Mouse (Mus musculus) forebrain, embryonic 15.5 days (tissue): ENCODE data around the gene Cep89. TPM values are rescaled to one million over a fixed set of nuclear protein-coding genes. Genes with fewer than 3 reads are reported as not detected.

ENCODE experiments used
- ATAC-seq: fragments of 200-750 bp; cut with Nextera tagmentation; replicated peaks from 2 replicates; pipeline ENCODE4 v1.8.0; 2017; ENCODE audit warnings: mild to moderate bottlenecking, moderate TSS enrichment, moderate library complexity
- H3K27ac ChIP-seq: fragments of 300-500 bp; sonication (generic); replicated peaks from 2 replicates; pipeline ENCODE4 v1.5.1; 2015; ENCODE audit warnings: mild to moderate bottlenecking, inconsistent platforms
- H3K27me3 ChIP-seq: fragments of 300-500 bp; sonication (generic); 2 replicates; pipeline ENCODE4 v1.6.1; 2015; ENCODE audit warnings: inconsistent platforms
- H3K36me3 ChIP-seq: fragments of 300-500 bp; sonication (generic); 2 replicates; pipeline ENCODE4 v1.6.1; 2015; ENCODE audit warnings: mild to moderate bottlenecking, inconsistent platforms
- H3K4me1 ChIP-seq: fragments of 300-500 bp; sonication (generic); 2 replicates; pipeline ENCODE4 v1.6.1; 2015; ENCODE audit warnings: inconsistent platforms
- H3K4me2 ChIP-seq: fragments of 300-500 bp; sonication (generic); replicated peaks from 2 replicates; pipeline ENCODE4 v1.6.1; 2015; ENCODE audit warnings: mild to moderate bottlenecking, inconsistent platforms
- H3K4me3 ChIP-seq: fragments of 300-500 bp; sonication (generic); 2 replicates; pipeline ENCODE4 v1.5.1; 2015; ENCODE audit warnings: mild to moderate bottlenecking, inconsistent platforms
- H3K9ac ChIP-seq: fragments of 300-500 bp; sonication (generic); replicated peaks from 2 replicates; pipeline ENCODE4 v1.6.1; 2015; ENCODE audit warnings: mild to moderate bottlenecking, inconsistent platforms
- H3K9me3 ChIP-seq: fragments of 300-500 bp; sonication (generic); 2 replicates; pipeline ENCODE4 v1.6.1; 2016; ENCODE audit warnings: inconsistent platforms
- WGBS: fragments of 180-500 bp; shearing (Covaris S2); methylation state at CpG from one replicate; pipeline ENCODE4 v1.1.7; 2015; ENCODE audit warnings: mixed read lengths; 5-methylcytosine and 5-hydroxymethylcytosine counted together
- polyA plus RNA-seq: library from polyadenylated mRNA; unstranded; fragments of >200 nt; fragmentation: Nextera tagmentation; extraction: Ambion mirVana; gene quantifications from 2 replicates; pipeline ENCODE4 v1.2.1, GENCODE M21; 2015

Gene Cep89
- polyA plus RNA-seq, 1 experiment from 2014 or later: 42.2 TPM

GRCm38 (mm10) chr7:35371096-35371495 lies 25.7 kb upstream of the Cep89 start:
- no peak overlapping the region for H3K27ac ChIP-seq
- ATAC-seq: no peak
- WGBS: 9% methylated on average over 14 of the region's 14 CpGs

GRCm38 (mm10) chr7:35372483-35373017 lies 24.3 kb upstream of the Cep89 start:
- Histone ChIP-seq H3K27me3 (no peaks in the 10 kb centered on the region), H3K9ac (no peak overlapping the region), H3K36me3 (no peaks in the 10 kb centered on the region), H3K9me3 (no peaks in the 10 kb centered on the region), H3K4me2 (no peak overlapping the region), H3K4me3 (no peak overlapping the region), H3K4me1 (no peaks in the 10 kb centered on the region), H3K27ac (no peak overlapping the region)
- 93% methylated on average over 14 of the region's 14 CpGs for WGBS
- ATAC-seq: no peak

More at GRCm38 (mm10) chr7:35371096-35371495, 25.7 kb upstream of the Cep89 start:
- Histone ChIP-seq H3K4me1 (no peaks in the 10 kb centered on the region), H3K4me2 (no peak overlapping the region), H3K27me3 (no peaks in the 10 kb centered on the region), H3K9ac (no peak overlapping the region), H3K36me3 (no peaks in the 10 kb centered on the region), H3K9me3 (no peaks in the 10 kb centered on the region), H3K4me3 (no peak overlapping the region)

- no peaks in the 10 kb centered on the region for H3K4me1 ChIP-seq
- no peaks in the 10 kb centered on the region for H3K36me3 ChIP-seq
- H3K4me2 ChIP-seq: no peak overlapping the region
- WGBS: 65% methylated on average over 16 of the region's 16 CpGs
- H3K9ac ChIP-seq: no peak overlapping the region
- ATAC-seq: no peak
- H3K27ac ChIP-seq: no peak overlapping the region
- H3K27me3 ChIP-seq: no peaks in the 10 kb centered on the region
- no peak overlapping the region for H3K4me3 ChIP-seq
- H3K9me3 ChIP-seq: no peaks in the 10 kb centered on the region
Measured at GRCm38 (mm10) chr7:35373146-35373989, 23.5 kb upstream of the Cep89 start.

DNA sequence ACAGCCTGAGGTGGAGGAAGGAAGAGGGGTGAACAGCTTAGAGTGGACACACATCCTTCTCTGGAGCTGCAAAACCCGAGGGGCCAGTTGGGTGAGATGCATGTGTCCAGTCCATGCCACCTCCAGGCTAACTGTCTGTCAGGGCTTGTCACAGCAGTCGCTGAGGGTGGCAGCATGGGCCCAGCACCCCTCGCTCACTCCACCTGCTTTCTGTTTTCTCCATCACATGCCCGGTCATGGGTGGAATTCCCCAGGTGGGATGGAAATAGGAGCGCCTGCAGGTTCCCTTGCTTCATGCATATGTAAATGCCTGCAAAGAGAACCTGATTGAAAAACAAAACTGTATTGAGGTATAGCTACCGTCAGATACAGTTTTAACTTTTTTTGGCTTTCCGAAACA lies 22.6 kb upstream of the Cep89 start:
- H3K4me1 ChIP-seq: no peaks in the 10 kb centered on the region
- H3K9me3 ChIP-seq: no peaks in the 10 kb centered on the region
- WGBS: 88% methylated on average over 7 of the region's 7 CpGs
- no peak overlapping the region for H3K27ac ChIP-seq
- H3K27me3 ChIP-seq: no peaks in the 10 kb centered on the region
- H3K9ac ChIP-seq: no peak overlapping the region
- H3K4me2 ChIP-seq: no peak overlapping the region
- H3K4me3 ChIP-seq: no peak overlapping the region
- ATAC-seq: no peak
- H3K36me3 ChIP-seq: no peaks in the 10 kb centered on the region

DNA sequence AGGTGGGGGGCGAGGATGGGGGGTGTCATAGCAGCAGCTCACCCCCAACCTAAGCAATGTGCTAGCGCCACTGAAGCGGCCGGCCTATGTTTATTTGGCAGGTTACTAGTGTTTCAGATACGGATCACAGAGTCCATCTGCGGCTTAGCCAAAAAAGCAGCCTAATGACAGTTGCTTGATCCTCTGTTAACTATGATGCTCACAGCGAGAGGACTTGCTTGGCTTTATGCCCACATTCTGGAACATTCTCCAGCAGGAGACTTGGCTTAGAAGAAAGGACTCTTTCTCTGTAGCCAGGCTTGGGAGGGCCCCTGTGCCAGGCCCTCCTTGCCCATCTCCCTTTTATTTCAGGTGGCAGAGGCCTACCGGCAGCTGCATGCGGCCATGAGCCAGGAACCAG lies 20.2 kb upstream of the Cep89 start:
- Histone ChIP-seq H3K9me3 (no peaks in the 10 kb centered on the region), H3K9ac (no peak overlapping the region), H3K4me3 (no peak overlapping the region), H3K4me2 (no peak overlapping the region), H3K27ac (no peak overlapping the region), H3K36me3 (no peaks in the 10 kb centered on the region), H3K27me3 (no peaks in the 10 kb centered on the region), H3K4me1 (no peaks in the 10 kb centered on the region)
- 67% methylated on average over 9 of the region's 9 CpGs for WGBS
- ATAC-seq: 0 out of 2 replicates have a peak, but pooled peaks have one; percentile 26

DNA sequence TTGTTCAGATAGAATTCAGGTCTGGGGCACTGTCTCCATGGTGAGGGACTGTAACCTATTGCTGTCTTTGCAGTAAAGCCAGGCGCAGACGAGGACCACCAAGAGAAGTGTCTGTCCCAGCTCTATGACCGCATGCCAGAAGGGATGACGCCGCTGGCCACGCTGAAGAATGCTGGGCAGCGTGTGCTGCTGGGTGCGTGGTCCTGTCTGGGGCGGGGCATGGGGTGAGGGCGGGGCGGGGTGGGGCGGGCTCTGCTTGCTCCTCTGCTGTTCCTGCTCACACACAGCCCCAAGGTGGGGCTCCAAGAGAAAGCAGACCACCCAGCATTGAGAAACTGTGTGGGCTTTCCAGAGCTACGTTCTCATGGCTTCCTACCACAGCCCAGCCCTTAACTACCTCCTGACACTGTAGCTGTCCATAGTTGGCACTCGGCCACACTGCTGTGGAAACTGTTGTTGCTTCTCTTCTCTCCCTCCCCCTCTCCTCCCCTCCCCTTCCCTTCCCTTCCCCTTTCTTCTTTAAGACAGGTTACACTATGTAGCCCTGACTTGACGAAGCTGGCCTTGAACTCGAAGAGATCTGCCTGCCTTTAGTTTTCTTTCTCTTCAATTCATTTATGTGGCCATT lies 17.2 kb upstream of the Cep89 start:
- H3K27me3 ChIP-seq: no peaks in the 10 kb centered on the region
- no peak for ATAC-seq

DNA sequence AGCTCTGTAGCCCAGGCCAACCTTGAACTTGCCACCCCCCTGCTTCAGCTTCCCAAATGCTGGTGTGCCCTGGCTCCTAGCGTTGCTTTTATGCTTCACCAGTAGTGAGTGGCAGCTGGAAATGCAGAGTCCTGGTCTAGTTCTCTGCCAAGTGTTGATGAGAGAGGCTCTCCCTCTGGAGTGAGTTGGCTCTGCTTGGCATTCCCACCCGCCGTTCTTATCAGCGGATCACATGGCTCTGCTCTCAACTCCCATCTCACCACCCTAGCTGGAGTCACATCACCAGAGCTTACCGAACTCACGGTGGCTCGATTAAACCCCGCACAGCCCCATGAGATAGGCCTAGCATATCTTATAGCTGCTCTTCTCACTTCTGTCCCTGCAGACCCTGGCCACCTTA lies 16.5 kb upstream of the Cep89 start:
- WGBS: 84% methylated on average over 8 of the region's 8 CpGs
- H3K4me1 ChIP-seq: no peaks in the 10 kb centered on the region
- no peaks in the 10 kb centered on the region for H3K9me3 ChIP-seq
- no peaks in the 10 kb centered on the region for H3K27me3 ChIP-seq
- no peaks in the 10 kb centered on the region for H3K36me3 ChIP-seq
- ATAC-seq: no peak
- no peak overlapping the region for H3K4me3 ChIP-seq
- no peak overlapping the region for H3K4me2 ChIP-seq
- no peak overlapping the region for H3K27ac ChIP-seq
- H3K9ac ChIP-seq: no peak overlapping the region

More for the DNA sequence above, 17.2 kb upstream of the Cep89 start:
- 48% methylated on average over 16 of the region's 16 CpGs for WGBS
- Histone ChIP-seq H3K27ac (no peak overlapping the region), H3K9ac (no peak overlapping the region), H3K4me2 (no peak overlapping the region), H3K4me1 (no peaks in the 10 kb centered on the region), H3K4me3 (no peak overlapping the region), H3K36me3 (no peaks in the 10 kb centered on the region), H3K9me3 (no peaks in the 10 kb centered on the region)

DNA sequence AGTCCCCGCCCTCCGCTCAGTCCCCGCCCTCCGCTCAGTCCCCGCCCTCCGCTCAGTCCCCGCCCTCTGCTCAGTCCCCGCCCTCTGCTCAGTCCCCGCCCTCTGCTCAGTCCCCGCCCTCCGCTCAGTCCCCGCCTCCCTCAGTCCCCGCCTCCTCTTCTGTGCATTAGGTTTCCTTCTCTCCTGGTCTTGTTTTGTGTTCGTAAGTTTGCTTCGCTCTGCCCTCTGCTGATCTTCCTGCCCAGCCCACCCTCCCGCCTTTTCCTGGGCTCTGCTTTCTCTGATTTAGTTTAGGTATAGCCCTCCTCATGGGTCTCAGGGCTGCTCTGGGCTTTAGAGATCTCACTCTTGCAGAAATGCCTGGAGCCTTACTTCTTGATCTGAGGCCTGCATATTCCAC lies 15.0 kb upstream of the Cep89 start:
- Histone ChIP-seq H3K36me3 (no peaks in the 10 kb centered on the region), H3K9me3 (no peaks in the 10 kb centered on the region), H3K4me1 (no peaks in the 10 kb centered on the region), H3K9ac (no peak overlapping the region), H3K4me2 (no peak overlapping the region), H3K27me3 (no peaks in the 10 kb centered on the region), H3K4me3 (no peak overlapping the region), H3K27ac (no peak overlapping the region)
- no peak for ATAC-seq
- 49% methylated on average over 16 of the region's 16 CpGs for WGBS

- Histone ChIP-seq H3K9ac (no peak overlapping the region), H3K27me3 (no peaks in the 10 kb centered on the region), H3K4me1 (no peaks in the 10 kb centered on the region), H3K27ac (no peak overlapping the region), H3K9me3 (no peaks in the 10 kb centered on the region), H3K4me3 (no peak overlapping the region), H3K4me2 (no peak overlapping the region), H3K36me3 (no peaks in the 10 kb centered on the region)
- ATAC-seq: no peak
- 37% methylated on average over 2 of the region's 2 CpGs for WGBS
Measured at GRCm38 (mm10) chr7:35382706-35383353, 14.0 kb upstream of the Cep89 start.

DNA sequence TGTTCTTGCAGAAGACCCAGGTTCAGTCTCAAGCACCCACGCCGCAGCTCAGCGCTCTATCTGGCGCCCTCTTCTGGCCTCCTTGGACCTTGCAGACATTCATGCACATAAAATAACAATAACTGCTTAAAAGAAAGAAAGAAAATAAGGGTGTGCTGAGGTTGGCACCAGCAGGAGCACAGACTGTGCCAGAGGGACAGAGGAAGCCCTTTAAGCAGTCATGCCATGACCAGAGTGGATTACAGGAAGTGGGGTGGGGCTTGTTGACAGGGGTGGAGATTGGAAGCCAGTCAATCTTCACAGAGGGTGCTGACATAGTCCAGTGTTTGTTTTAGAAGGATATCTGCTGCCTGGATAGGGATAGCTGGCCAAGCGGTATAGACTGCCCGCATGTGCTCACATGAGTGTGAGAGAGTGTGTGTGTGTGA lies 10.3 kb upstream of the Cep89 start:
- Histone ChIP-seq H3K4me1 (no peaks in the 10 kb centered on the region), H3K9me3 (no peaks in the 10 kb centered on the region), H3K27ac (no peak overlapping the region), H3K9ac (no peak overlapping the region), H3K4me2 (no peak overlapping the region), H3K36me3 (no peaks in the 10 kb centered on the region), H3K27me3 (no peaks in the 10 kb centered on the region), H3K4me3 (no peak overlapping the region)
- WGBS: 64% methylated on average over 6 of the region's 6 CpGs
- no peak for ATAC-seq

DNA sequence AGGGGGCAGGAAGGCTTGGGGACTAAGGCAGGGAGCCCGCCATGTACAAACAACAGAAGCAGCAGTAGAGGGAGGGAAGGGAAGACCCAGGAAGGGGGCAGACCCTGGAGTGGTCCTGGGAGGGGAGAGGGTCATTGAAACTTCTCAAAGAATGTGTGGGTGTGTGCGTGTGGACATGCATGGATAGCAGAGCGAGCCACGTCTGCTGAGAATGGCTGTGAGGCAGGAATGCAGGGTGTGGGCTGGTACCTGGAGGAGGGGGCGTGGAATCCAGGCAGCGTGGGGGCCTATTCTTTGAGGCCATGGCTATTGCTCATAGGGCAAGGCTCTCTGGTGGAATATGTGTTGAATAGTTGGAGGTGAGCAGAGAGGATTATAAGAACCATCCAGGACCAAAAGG lies 8.1 kb upstream of the Cep89 start:
- H3K27ac ChIP-seq: no peak overlapping the region
- WGBS: 78% methylated on average over 6 of the region's 6 CpGs
- no peak overlapping the region for H3K9ac ChIP-seq
- H3K27me3 ChIP-seq: no peaks in the 10 kb centered on the region
- no peaks in the 10 kb centered on the region for H3K9me3 ChIP-seq
- no peak for ATAC-seq
- H3K4me3 ChIP-seq: no peak overlapping the region
- H3K4me1 ChIP-seq: no peaks in the 10 kb centered on the region
- H3K36me3 ChIP-seq: peaks cover 3% of the 10 kb centered on the region; the same call in 1 of the 2 replicates
- no peak overlapping the region for H3K4me2 ChIP-seq

DNA sequence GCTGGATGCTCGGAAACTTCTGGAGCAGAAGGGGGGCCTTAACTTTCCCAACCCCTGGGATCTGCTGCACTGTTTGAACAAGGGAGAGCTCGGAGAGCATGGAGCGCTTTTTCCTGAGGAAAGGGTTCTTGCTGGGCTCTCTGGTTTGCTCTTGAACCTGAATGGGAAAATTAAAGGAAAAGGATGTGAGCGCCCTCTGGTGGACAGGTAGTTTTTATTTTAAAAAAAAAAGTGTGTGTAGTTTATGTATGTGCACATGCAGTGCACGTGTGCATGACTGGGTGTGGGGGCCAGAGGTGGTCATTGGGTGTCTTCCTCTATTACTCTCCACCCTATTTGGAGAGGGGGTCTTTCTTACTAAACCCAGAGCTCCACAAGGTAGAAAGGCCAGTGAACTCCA lies 3.9 kb upstream of the Cep89 start:
- no peak for ATAC-seq
- WGBS: 64% methylated on average over 5 of the region's 5 CpGs
- Histone ChIP-seq H3K27me3 (no peaks in the 10 kb centered on the region), H3K4me1 (peaks cover 20% of the 10 kb centered on the region), H3K36me3 (peaks cover 8% of the 10 kb centered on the region; the same call in 1 of the 2 replicates), H3K9ac (no peak overlapping the region), H3K4me3 (no peak overlapping the region), H3K9me3 (no peaks in the 10 kb centered on the region), H3K27ac (no peak overlapping the region), H3K4me2 (no peak overlapping the region)
